Comparison of ENCODE assay signal across 13 mouse cellular contexts in genomic region chr12:5381694-5382093, GRCm38 (mm10). TPM values are rescaled to one million over a fixed set of nuclear protein-coding genes. Genes with fewer than 3 reads are reported as not detected.
"Had no signal": no experiment of that assay in that cellular context is flagged by ENCODE, and none has a peak within 500 bp of the region (broad histone marks: within the 10 kb centered on the region; RNA-seq: fewer than 3 reads in every experiment).

No protein-coding gene starts in this region.

- H3K4me1 ChIP-seq: kidney, embryonic 15.5 days; liver, embryonic 13.5 days had no signal

- H3K36me3 ChIP-seq: kidney, embryonic 15.5 days; liver, embryonic 13.5 days had no signal

- H3K4me3 ChIP-seq: kidney, embryonic 15.5 days; liver, embryonic 13.5 days had no signal

- H3K9me3 ChIP-seq: kidney, embryonic 15.5 days; liver, embryonic 13.5 days had no signal

- H3K9ac ChIP-seq: kidney, embryonic 15.5 days; liver, embryonic 13.5 days had no signal

- DNase-seq: kidney, postnatal 10 days; kidney, postnatal 36 days; liver, embryonic 13.5 days; lung, adult 2 months; lung, postnatal 14 days; lung, postnatal 4 days; midbrain, embryonic 14.5 days; thymus, adult 18-20 months; thymus, postnatal 36 days had no signal

- H3K27ac ChIP-seq: kidney, embryonic 15.5 days; liver, embryonic 13.5 days had no signal

- H3K4me2 ChIP-seq: kidney, embryonic 15.5 days; liver, embryonic 13.5 days; midbrain, embryonic 11.5 days had no signal

RNA-seq across cellular contexts. Expression of gene Klhl29, which starts 6.2 kb away (rescaled TPM):
- total RNA-seq: megakaryocyte progenitor cell, adult 5-6 weeks; megakaryocyte-erythroid progenitor cell, adult 5-6 weeks had no signal
